Mouse (Mus musculus): Measurements from ENCODE around the gene Tob1. TPM values are rescaled to one million over a fixed set of nuclear protein-coding genes. Genes with fewer than 3 reads are reported as not detected.

Tob1 gene
- polyA plus RNA-seq, 1 experiment = 23.8 TPM

Other genes starting within 250 kb of the Tob1 start
- gene Gm20390, start 243.2 kb upstream of the Tob1 start, polyA plus RNA-seq (2012; rRNA removed) = 22.2 and 45.8 TPM in 2 replicates
- 65.3 and 109 TPM in 2 replicates for gene Nme1, start 242.9 kb upstream of the Tob1 start, polyA plus RNA-seq (2012; rRNA removed)
- gene Spag9, start 215.4 kb upstream of the Tob1 start, polyA plus RNA-seq (2012; rRNA removed) = 23.5 and 25.7 TPM in 2 replicates
- gene Wfikkn2, start 34.6 kb downstream of the Tob1 start, polyA plus RNA-seq (2012; rRNA removed) = 2.5 and 2.6 TPM in 2 replicates
- gene Gm21885, start 70.4 kb downstream of the Tob1 start, polyA plus RNA-seq (2012; rRNA removed) = not detected in 2 replicates
- 16.5 and 17.1 TPM in 2 replicates for gene Luc7l3, start 110.5 kb downstream of the Tob1 start, polyA plus RNA-seq (2012; rRNA removed)
- 132 and 151 TPM in 2 replicates for gene Ankrd40, start 116.5 kb downstream of the Tob1 start, polyA plus RNA-seq (2012; rRNA removed)
- gene Abcc3, start 181.5 kb downstream of the Tob1 start, polyA plus RNA-seq (2012; rRNA removed) = 48.4 and 72.9 TPM in 2 replicates